ENCODE assay signal across 8 mouse cellular contexts in the genomic region with DNA sequence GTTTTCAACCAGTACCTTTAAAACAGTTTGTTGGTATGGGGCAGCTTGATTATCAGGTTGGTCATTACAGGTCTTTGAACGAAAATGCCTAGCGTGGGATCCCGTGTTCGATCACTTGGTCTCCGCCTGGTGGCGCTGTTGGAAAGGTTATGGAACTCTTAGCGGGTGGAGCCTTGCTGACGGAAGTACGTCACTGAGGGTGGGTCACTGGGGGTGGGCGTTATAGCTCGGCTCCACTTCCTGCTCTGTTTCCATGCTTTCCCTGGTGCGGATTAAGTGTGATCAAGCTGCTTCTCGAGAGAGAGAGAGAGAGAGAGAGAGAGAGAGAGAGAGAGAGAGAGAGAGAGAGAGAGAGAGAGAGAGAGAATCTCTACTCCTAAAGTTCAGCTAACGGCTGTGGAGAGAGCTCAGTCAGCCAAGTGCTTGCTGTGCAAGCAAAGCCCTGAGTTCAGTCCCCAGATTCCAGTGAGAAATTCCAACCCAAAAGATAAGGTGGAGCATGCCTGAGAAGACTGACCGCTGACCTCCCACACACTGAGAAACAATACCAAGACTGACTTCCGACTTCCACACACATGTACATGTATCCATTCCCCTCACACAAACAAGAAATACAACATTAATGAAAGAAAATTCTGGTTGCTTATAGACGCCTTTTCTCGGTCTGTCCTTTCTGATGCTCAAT. TPM values are rescaled to one million over a fixed set of nuclear protein-coding genes. Genes with fewer than 3 reads are reported as not detected.
DNase-seq lines count a peak whose midpoint lies in the region; ATAC-seq lines count a peak whose summit lies in the region.

No protein-coding gene starts in this region.

- H3K4me2 ChIP-seq in hindbrain, embryonic 16.5 days (ENCODE audit: low read length): peak overlapping the region; percentile 73

- peak; percentile 71 for DNase-seq in WW6 (ENCODE audit: low read depth, low spot score)
- peak; percentile 92 to 95 for DNase-seq in cerebellum, postnatal 4 days (ENCODE audit: low spot score in 2 of 2)
- DNase-seq in gastrocnemius, adult 18-20 months (ENCODE audit: low spot score): peak; percentile 94
- DNase-seq in left cerebral cortex, adult 18-20 months (ENCODE audit: low spot score in 2 of 2): peak; percentile 94 to 98
- DNase-seq in right cerebral cortex, adult 2 months (ENCODE audit: low spot score in 2 of 2): peak; percentile 89 to 94
- DNase-seq in urinary bladder, postnatal 14 days (ENCODE audit: low spot score): peak; percentile 96

- H3K36me3 ChIP-seq in hindbrain, embryonic 16.5 days (ENCODE audit: control insufficient read depth, insufficient read depth, low read length): no peaks in the 10 kb centered on the region

- peak overlapping the region; percentile 56 for H3K9ac ChIP-seq in hindbrain, embryonic 16.5 days (ENCODE audit: low read depth, low read length)

- peak overlapping the region; percentile 68 for H3K27ac ChIP-seq in hindbrain, embryonic 16.5 days (ENCODE audit: low read depth, low read length)

- H3K4me1 ChIP-seq in hindbrain, embryonic 16.5 days (ENCODE audit: control insufficient read depth, insufficient read depth, low read depth, low read length): peaks cover 4% of the 10 kb centered on the region

- ATAC-seq in hindbrain, embryonic 16.5 days: peak; percentile 98
- peak; percentile 99 for ATAC-seq in megakaryocyte, adult 5-6 weeks (ENCODE audit: poor library complexity, severe bottlenecking)

- H3K4me3 ChIP-seq in hindbrain, embryonic 16.5 days (ENCODE audit: low read length): peak overlapping the region; percentile 41

- 12% methylated on average over 18 of the region's 18 CpGs for WGBS in hindbrain, embryonic 16.5 days

- no peaks in the 10 kb centered on the region for H3K27me3 ChIP-seq in hindbrain, embryonic 16.5 days (replicated peaks; ENCODE audit: control insufficient read depth, insufficient read depth, low read length)

- H3K9me3 ChIP-seq in hindbrain, embryonic 16.5 days (ENCODE audit: control insufficient read depth, low read length): no peaks in the 10 kb centered on the region

RNA-seq across cellular contexts. Expression of gene Mmel1, which starts 8.6 kb away (rescaled TPM):
- total RNA-seq in gastrocnemius, adult 18-20 months (2021): not detected
- 0.70 and 0.93 TPM in 2 replicates for polyA plus RNA-seq in hindbrain, embryonic 16.5 days (2015; fragmentation: Nextera tagmentation; extraction: Ambion mirVana)
- under 1 TPM; 0.60 to 0.70 TPM for total RNA-seq in left cerebral cortex, adult 18-20 months (2021)
- total RNA-seq in megakaryocyte, adult 5-6 weeks (2015): 0.25 TPM in 1 of 2 replicates, not detected in the other
- total RNA-seq in megakaryocyte, adult 5-6 weeks (2017): not detected in 2 replicates

RNA-seq across cellular contexts. Expression of gene Fam213b, which starts 20.9 kb away (rescaled TPM):
- 10 to 100 TPM; 69.5 to 73.0 TPM for total RNA-seq in gastrocnemius, adult 18-20 months (2021)
- 67.8 and 80.1 TPM in 2 replicates for polyA plus RNA-seq in hindbrain, embryonic 16.5 days (2015; fragmentation: Nextera tagmentation; extraction: Ambion mirVana)
- total RNA-seq in left cerebral cortex, adult 18-20 months (2021): 10 to 100 TPM; 67.7 to 70.2 TPM
- total RNA-seq in megakaryocyte, adult 5-6 weeks (2015): 8.8 and 9.1 TPM in 2 replicates
- 5.5 and 6.6 TPM in 2 replicates for total RNA-seq in megakaryocyte, adult 5-6 weeks (2017)

RNA-seq across cellular contexts. Expression of gene Ttc34, which starts 40.7 kb away (rescaled TPM):
- under 1 TPM in 1 of 2 experiments, not detected in 1; 0.14 TPM for total RNA-seq in gastrocnemius, adult 18-20 months (2021)
- 2.0 and 2.3 TPM in 2 replicates for polyA plus RNA-seq in hindbrain, embryonic 16.5 days (2015; fragmentation: Nextera tagmentation; extraction: Ambion mirVana)
- 1 to 10 TPM; 1.9 to 2.0 TPM for total RNA-seq in left cerebral cortex, adult 18-20 months (2021)
- total RNA-seq in megakaryocyte, adult 5-6 weeks (2015): not detected in 2 replicates
- 0.07 TPM in 1 of 2 replicates, not detected in the other for total RNA-seq in megakaryocyte, adult 5-6 weeks (2017)

RNA-seq across cellular contexts. Expression of gene Tnfrsf14, which starts 50.4 kb away (rescaled TPM):
- total RNA-seq in gastrocnemius, adult 18-20 months (2021): 1 to 10 TPM; 1.3 to 1.9 TPM
- 0.23 and 0.27 TPM in 2 replicates for polyA plus RNA-seq in hindbrain, embryonic 16.5 days (2015; fragmentation: Nextera tagmentation; extraction: Ambion mirVana)
- total RNA-seq in left cerebral cortex, adult 18-20 months (2021): 1 to 10 TPM; 2.0 to 2.1 TPM
- 87.1 and 142 TPM in 2 replicates for total RNA-seq in megakaryocyte, adult 5-6 weeks (2015)
- 67.2 and 77.3 TPM in 2 replicates for total RNA-seq in megakaryocyte, adult 5-6 weeks (2017)

Comparison
In these comparisons a context has a peak if more than half of its experiments do, and no peak if none do; other contexts are left out.
1. Peak in every context shown above with its lines: DNase-seq, ATAC-seq, H3K4me3 ChIP-seq and H3K27ac ChIP-seq.
2. RNA of gene Fam213b, which starts 20.9 kb away (total RNA-seq): 69.5 to 73.0 TPM in gastrocnemius, adult 18-20 months and 67.7 to 70.2 TPM in left cerebral cortex, adult 18-20 months; 5.5 to 9.1 TPM in megakaryocyte, adult 5-6 weeks; every median in the first group is over 4 times any median in the second.